Mouse (Mus musculus): ENCODE measurements around the gene Uaca. TPM values are rescaled to one million over a fixed set of nuclear protein-coding genes. Genes with fewer than 3 reads are reported as not detected.

The Uaca gene
- polyA plus RNA-seq, 1 experiment from 2014 or later = 26.0 TPM

GRCm38 (mm10) chr9:60898291-60899020, 104.1 kb downstream of the Uaca start:
- WGBS = 80% methylated on average over 5 of the region's 5 CpGs

GRCm38 (mm10) chr9:60899201-60899600, 104.9 kb downstream of the Uaca start:
- no peak overlapping the region for H3K9ac ChIP-seq
- WGBS = 49% methylated on average over 4 of the region's 4 CpGs
- H3K27me3 ChIP-seq = peaks cover 20% of the 10 kb centered on the region
- H3K9me3 ChIP-seq = no peaks in the 10 kb centered on the region
- H3K27ac ChIP-seq (replicated peaks) = no peak overlapping the region
- H3K4me3 ChIP-seq = no peak overlapping the region
- no peaks in the 10 kb centered on the region for H3K36me3 ChIP-seq
- H3K4me2 ChIP-seq = no peak overlapping the region
- no peak for ATAC-seq (ENCODE audit: low read depth)
- peaks cover 46% of the 10 kb centered on the region for H3K4me1 ChIP-seq (replicated peaks)

More at GRCm38 (mm10) chr9:60898291-60899020, 104.1 kb downstream of the Uaca start:
- no peak overlapping the region for H3K27ac ChIP-seq (replicated peaks)
- no peaks in the 10 kb centered on the region for H3K36me3 ChIP-seq
- peaks cover 46% of the 10 kb centered on the region for H3K4me1 ChIP-seq (replicated peaks)
- H3K9me3 ChIP-seq = no peaks in the 10 kb centered on the region
- no peak for ATAC-seq (ENCODE audit: low read depth)
- peaks cover 20% of the 10 kb centered on the region for H3K27me3 ChIP-seq
- no peak overlapping the region for H3K9ac ChIP-seq
- no peak overlapping the region for H3K4me3 ChIP-seq
- no peak overlapping the region for H3K4me2 ChIP-seq

GRCm38 (mm10) chr9:60899797-60900459, 105.6 kb downstream of the Uaca start:
- peaks cover 15% of the 10 kb centered on the region for H3K27me3 ChIP-seq
- H3K4me2 ChIP-seq = no peak overlapping the region
- ATAC-seq (ENCODE audit: low read depth) = no peak
- no peak overlapping the region for H3K27ac ChIP-seq (replicated peaks)
- no peak overlapping the region for H3K4me3 ChIP-seq
- no peaks in the 10 kb centered on the region for H3K9me3 ChIP-seq
- peaks cover 46% of the 10 kb centered on the region for H3K4me1 ChIP-seq (replicated peaks)
- 76% methylated on average over 3 of the region's 3 CpGs for WGBS
- no peaks in the 10 kb centered on the region for H3K36me3 ChIP-seq
- no peak overlapping the region for H3K9ac ChIP-seq

- Histone ChIP-seq H3K4me1 (replicated peaks) (no peaks in the 10 kb centered on the region), H3K36me3 (no peaks in the 10 kb centered on the region), H3K4me3 (no peak overlapping the region), H3K9ac (no peak overlapping the region), H3K27me3 (no peaks in the 10 kb centered on the region), H3K27ac (replicated peaks) (no peak overlapping the region), H3K4me2 (no peak overlapping the region), H3K9me3 (no peaks in the 10 kb centered on the region; the same call in 1 of the 2 replicates)
- 97% methylated on average over 1 of the region's 1 CpGs for WGBS
- ATAC-seq (ENCODE audit: low read depth) = no peak
These were observed 117.9 kb downstream of the Uaca start for GRCm38 (mm10) chr9:60912266-60912665.

GRCm38 (mm10) chr9:60913626-60914025, 119.3 kb downstream of the Uaca start:
- no peak overlapping the region for H3K4me2 ChIP-seq
- no peaks in the 10 kb centered on the region for H3K36me3 ChIP-seq
- H3K4me1 ChIP-seq (replicated peaks) = no peaks in the 10 kb centered on the region
- H3K27me3 ChIP-seq = no peaks in the 10 kb centered on the region
- H3K9me3 ChIP-seq = no peaks in the 10 kb centered on the region; the same call in 1 of the 2 replicates
- WGBS = 89% methylated on average over 3 of the region's 3 CpGs
- H3K27ac ChIP-seq (replicated peaks) = no peak overlapping the region
- no peak for ATAC-seq (ENCODE audit: low read depth)
- H3K4me3 ChIP-seq = no peak overlapping the region
- H3K9ac ChIP-seq = no peak overlapping the region

- WGBS = 58% methylated on average over 8 of the region's 8 CpGs
- Histone ChIP-seq H3K4me3 (no peak overlapping the region), H3K4me2 (no peak overlapping the region), H3K27ac (replicated peaks) (no peak overlapping the region), H3K4me1 (replicated peaks) (no peaks in the 10 kb centered on the region), H3K36me3 (no peaks in the 10 kb centered on the region), H3K9me3 (no peaks in the 10 kb centered on the region), H3K27me3 (0 out of 2 replicates have a peak, but pooled peaks cover 3% of the 10 kb centered on the region), H3K9ac (no peak overlapping the region)
- ATAC-seq (ENCODE audit: low read depth) = no peak
These were observed 125.8 kb downstream of the Uaca start for GRCm38 (mm10) chr9:60919936-60920672.

GRCm38 (mm10) chr9:60920673-60921062, 126.3 kb downstream of the Uaca start:
- no peaks in the 10 kb centered on the region for H3K9me3 ChIP-seq
- H3K4me3 ChIP-seq = no peak overlapping the region
- no peak overlapping the region for H3K4me2 ChIP-seq
- no peaks in the 10 kb centered on the region for H3K36me3 ChIP-seq
- 70% methylated on average over 10 of the region's 10 CpGs for WGBS
- H3K27ac ChIP-seq (replicated peaks) = no peak overlapping the region
- ATAC-seq (ENCODE audit: low read depth) = no peak
- 0 out of 2 replicates have a peak, but pooled peaks cover 3% of the 10 kb centered on the region for H3K27me3 ChIP-seq
- no peaks in the 10 kb centered on the region for H3K4me1 ChIP-seq (replicated peaks)
- H3K9ac ChIP-seq = no peak overlapping the region

GRCm38 (mm10) chr9:60921287-60921686, 126.9 kb downstream of the Uaca start:
- Histone ChIP-seq H3K36me3 (no peaks in the 10 kb centered on the region), H3K4me2 (no peak overlapping the region), H3K27ac (replicated peaks) (no peak overlapping the region), H3K9ac (no peak overlapping the region), H3K27me3 (0 out of 2 replicates have a peak, but pooled peaks cover 3% of the 10 kb centered on the region), H3K9me3 (no peaks in the 10 kb centered on the region), H3K4me1 (replicated peaks) (peaks cover 5% of the 10 kb centered on the region), H3K4me3 (no peak overlapping the region)
- ATAC-seq (ENCODE audit: low read depth) = no peak
- 89% methylated on average over 4 of the region's 4 CpGs for WGBS

- Histone ChIP-seq H3K4me2 (no peak overlapping the region), H3K9ac (no peak overlapping the region), H3K27me3 (0 out of 2 replicates have a peak, but pooled peaks cover 3% of the 10 kb centered on the region), H3K36me3 (no peaks in the 10 kb centered on the region), H3K9me3 (no peaks in the 10 kb centered on the region), H3K4me3 (no peak overlapping the region), H3K27ac (replicated peaks) (no peak overlapping the region), H3K4me1 (replicated peaks) (peaks cover 10% of the 10 kb centered on the region)
- no peak for ATAC-seq (ENCODE audit: low read depth)
- WGBS = 87% methylated on average over 5 of the region's 5 CpGs
These were observed 127.5 kb downstream of the Uaca start for GRCm38 (mm10) chr9:60921831-60922230.

GRCm38 (mm10) chr9:60926301-60926700, 132.0 kb downstream of the Uaca start:
- Histone ChIP-seq H3K27ac (replicated peaks) (no peak overlapping the region), H3K4me3 (no peak overlapping the region), H3K9ac (no peak overlapping the region), H3K27me3 (0 out of 2 replicates have a peak, but pooled peaks cover 3% of the 10 kb centered on the region), H3K36me3 (no peaks in the 10 kb centered on the region), H3K9me3 (no peaks in the 10 kb centered on the region), H3K4me2 (no peak overlapping the region), H3K4me1 (replicated peaks) (peaks cover 15% of the 10 kb centered on the region)
- ATAC-seq (ENCODE audit: low read depth) = no peak
- WGBS = 64% methylated on average over 9 of the region's 9 CpGs

- H3K4me2 ChIP-seq = no peak overlapping the region
- no peak overlapping the region for H3K27ac ChIP-seq (replicated peaks)
- 0 out of 2 replicates have a peak, but pooled peaks cover 3% of the 10 kb centered on the region for H3K27me3 ChIP-seq
- ATAC-seq (ENCODE audit: low read depth) = no peak
- no peak overlapping the region for H3K9ac ChIP-seq
- peaks cover 15% of the 10 kb centered on the region for H3K4me1 ChIP-seq (replicated peaks)
- H3K36me3 ChIP-seq = no peaks in the 10 kb centered on the region
- H3K9me3 ChIP-seq = no peaks in the 10 kb centered on the region
- H3K4me3 ChIP-seq = no peak overlapping the region
- WGBS = 77% methylated on average over 4 of the region's 4 CpGs
These were observed 135.1 kb downstream of the Uaca start for GRCm38 (mm10) chr9:60929290-60929983.
